Mouse (Mus musculus) midbrain, embryonic 13.5 days (tissue): Measurements from ENCODE around the gene Tjp2. TPM values are rescaled to one million over a fixed set of nuclear protein-coding genes. Genes with fewer than 3 reads are reported as not detected.

Experiments used
- ATAC-seq: fragments of 200-750 bp; cut with Nextera tagmentation; 2 replicates; pipeline ENCODE4 v1.8.0; 2017; ENCODE audit warnings: mild to moderate bottlenecking, moderate TSS enrichment, moderate library complexity
- H3K27ac ChIP-seq: fragments of 300-500 bp; sonication (generic); 2 replicates; pipeline ENCODE4 v1.5.1; 2015; ENCODE audit warnings: inconsistent platforms, mild to moderate bottlenecking, moderate library complexity
- H3K27me3 ChIP-seq: fragments of 300-500 bp; sonication (generic); 2 replicates; pipeline ENCODE4 v1.6.1; 2015; ENCODE audit warnings: mild to moderate bottlenecking, inconsistent platforms
- H3K36me3 ChIP-seq: fragments of 300-500 bp; sonication (generic); 2 replicates; pipeline ENCODE4 v1.6.1; 2015; ENCODE audit warnings: mild to moderate bottlenecking, inconsistent platforms
- H3K4me1 ChIP-seq: fragments of 300-500 bp; sonication (generic); replicated peaks from 2 replicates; pipeline ENCODE4 v1.6.1; 2015; ENCODE audit warnings: inconsistent platforms
- H3K4me2 ChIP-seq: fragments of 300-500 bp; sonication (generic); replicated peaks from 2 replicates; pipeline ENCODE4 v1.6.1; 2015; ENCODE audit warnings: moderate library complexity, mild to moderate bottlenecking, inconsistent platforms
- H3K4me3 ChIP-seq: fragments of 300-500 bp; sonication (generic); replicated peaks from 2 replicates; pipeline ENCODE4 v1.5.1; 2015; ENCODE audit warnings: mild to moderate bottlenecking, inconsistent platforms
- H3K9ac ChIP-seq: fragments of 300-500 bp; sonication (generic); replicated peaks from 2 replicates; pipeline ENCODE4 v1.6.1; 2015; ENCODE audit warnings: mild to moderate bottlenecking, inconsistent platforms
- H3K9me3 ChIP-seq: fragments of 300-500 bp; sonication (generic); 2 replicates; pipeline ENCODE4 v1.6.1; 2016; ENCODE audit warnings: mild to moderate bottlenecking, inconsistent platforms
- WGBS: fragments of 180-500 bp; shearing (Covaris S2); methylation state at CpG from one replicate; pipeline ENCODE4 v1.1.7; 2015; 5-methylcytosine and 5-hydroxymethylcytosine counted together
- polyA plus RNA-seq: library from polyadenylated mRNA; unstranded; fragments of >200 nt; fragmentation: Nextera tagmentation; extraction: Ambion mirVana; gene quantifications from 2 replicates; pipeline ENCODE4 v1.2.1, GENCODE M21; 2015

The Tjp2 gene
- polyA plus RNA-seq, 1 experiment from 2014 or later: 13.9 TPM

GRCm38 (mm10) chr19:24219011-24219410 lies 5.8 kb downstream of the Tjp2 start:
- no peak overlapping the region for H3K4me3 ChIP-seq
- H3K9me3 ChIP-seq: no peaks in the 10 kb centered on the region
- H3K36me3 ChIP-seq: no peaks in the 10 kb centered on the region
- H3K27ac ChIP-seq: no peak overlapping the region
- H3K27me3 ChIP-seq: peaks cover 18% of the 10 kb centered on the region
- no peaks in the 10 kb centered on the region for H3K4me1 ChIP-seq
- WGBS: 75% methylated on average over 9 of the region's 9 CpGs
- no peak for ATAC-seq
- no peak overlapping the region for H3K4me2 ChIP-seq
- H3K9ac ChIP-seq: no peak overlapping the region

- WGBS: 44% methylated on average over 2 of the region's 2 CpGs
- H3K9me3 ChIP-seq: no peaks in the 10 kb centered on the region
- ATAC-seq: no peak
These were observed 6.5 kb downstream of the Tjp2 start for GRCm38 (mm10) chr19:24218291-24218690.

GRCm38 (mm10) chr19:24217851-24218250 lies 7.0 kb downstream of the Tjp2 start:
- Histone ChIP-seq H3K9me3 (no peaks in the 10 kb centered on the region), H3K27ac (no peak overlapping the region)
- ATAC-seq: no peak

More at GRCm38 (mm10) chr19:24218291-24218690, 6.5 kb downstream of the Tjp2 start:
- no peak overlapping the region for H3K4me2 ChIP-seq
- no peak overlapping the region for H3K27ac ChIP-seq
- no peak overlapping the region for H3K4me3 ChIP-seq
- no peaks in the 10 kb centered on the region for H3K36me3 ChIP-seq
- peaks cover 11% of the 10 kb centered on the region for H3K27me3 ChIP-seq
- H3K9ac ChIP-seq: no peak overlapping the region
- no peaks in the 10 kb centered on the region for H3K4me1 ChIP-seq

GRCm38 (mm10) chr19:24216771-24217170 lies 8.1 kb downstream of the Tjp2 start:
- WGBS: 63% methylated on average over 9 of the region's 9 CpGs
- H3K9ac ChIP-seq: no peak overlapping the region
- no peak for ATAC-seq
- H3K4me3 ChIP-seq: no peak overlapping the region
- H3K4me1 ChIP-seq: no peaks in the 10 kb centered on the region
- H3K27ac ChIP-seq: no peak overlapping the region
- H3K4me2 ChIP-seq: no peak overlapping the region
- H3K36me3 ChIP-seq: no peaks in the 10 kb centered on the region
- no peaks in the 10 kb centered on the region for H3K9me3 ChIP-seq
- H3K27me3 ChIP-seq: no peaks in the 10 kb centered on the region

More at GRCm38 (mm10) chr19:24217851-24218250, 7.0 kb downstream of the Tjp2 start:
- Histone ChIP-seq H3K9ac (no peak overlapping the region), H3K27me3 (peaks cover 7% of the 10 kb centered on the region), H3K4me1 (no peaks in the 10 kb centered on the region), H3K4me2 (no peak overlapping the region), H3K36me3 (no peaks in the 10 kb centered on the region), H3K4me3 (no peak overlapping the region)

GRCm38 (mm10) chr19:24214939-24215338 lies 9.9 kb downstream of the Tjp2 start:
- no peaks in the 10 kb centered on the region for H3K27me3 ChIP-seq
- H3K36me3 ChIP-seq: no peaks in the 10 kb centered on the region
- no peak overlapping the region for H3K27ac ChIP-seq
- ATAC-seq: no peak
- no peaks in the 10 kb centered on the region for H3K4me1 ChIP-seq
- H3K9ac ChIP-seq: no peak overlapping the region
- WGBS: 94% methylated on average over 7 of the region's 7 CpGs
- no peak overlapping the region for H3K4me3 ChIP-seq
- H3K4me2 ChIP-seq: no peak overlapping the region
- H3K9me3 ChIP-seq: no peaks in the 10 kb centered on the region

DNA sequence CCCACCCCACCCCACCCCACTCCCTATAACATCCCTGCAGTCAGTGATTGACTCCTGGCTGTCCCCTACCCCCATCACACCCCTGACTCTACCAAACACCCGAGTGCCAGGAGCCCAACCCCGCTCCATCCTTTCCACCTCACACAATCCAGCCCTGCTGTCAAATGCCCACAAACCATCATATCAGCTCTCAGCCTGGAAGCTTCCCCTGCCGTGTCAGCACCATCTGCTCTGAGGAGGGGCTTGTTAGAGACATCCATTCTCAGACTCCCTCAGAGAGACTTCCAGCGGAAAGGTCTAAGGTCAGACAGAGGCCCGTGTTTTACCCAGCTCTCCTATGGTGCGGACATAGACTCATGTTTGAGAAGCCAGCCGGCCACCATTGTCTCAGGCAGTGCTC lies 11.5 kb downstream of the Tjp2 start:
- Histone ChIP-seq H3K36me3 (no peaks in the 10 kb centered on the region), H3K4me2 (no peak overlapping the region), H3K9me3 (no peaks in the 10 kb centered on the region), H3K9ac (no peak overlapping the region), H3K4me3 (no peak overlapping the region), H3K27me3 (no peaks in the 10 kb centered on the region), H3K27ac (no peak overlapping the region), H3K4me1 (no peaks in the 10 kb centered on the region)
- no peak for ATAC-seq
- 54% methylated on average over 7 of the region's 7 CpGs for WGBS

DNA sequence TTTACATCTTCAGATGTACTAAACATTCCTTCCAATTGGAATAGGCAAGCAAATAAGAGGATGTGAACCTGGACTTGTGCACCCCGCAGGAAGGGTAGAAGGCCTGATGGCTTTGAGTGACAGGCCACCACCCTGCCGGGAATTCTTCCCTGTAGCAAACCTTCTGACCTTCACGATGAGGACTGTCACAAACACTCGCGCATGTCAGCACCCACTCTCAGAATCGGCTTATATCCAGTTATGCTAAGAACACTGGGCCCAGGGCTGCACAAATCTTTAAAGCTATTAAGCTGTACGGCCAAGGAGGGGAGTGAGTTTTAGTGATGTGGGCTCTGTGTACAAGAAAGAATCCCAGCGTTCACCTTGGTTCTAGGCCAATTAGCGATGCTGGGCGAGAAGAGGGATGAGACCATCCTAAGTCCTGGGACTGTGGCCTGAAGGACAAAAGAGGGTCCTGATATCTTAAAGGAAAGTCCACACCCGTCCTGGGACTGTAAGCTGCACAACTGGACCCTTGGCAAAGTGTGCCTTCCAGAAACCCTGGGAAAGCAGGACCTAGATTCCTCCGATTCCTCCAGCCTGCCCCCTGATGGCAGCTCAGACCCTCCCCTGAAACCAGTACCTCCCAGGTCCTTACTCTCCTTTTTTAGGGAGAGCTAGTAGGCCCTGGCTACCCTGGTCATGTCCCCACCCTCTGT lies 12.1 kb downstream of the Tjp2 start:
- Histone ChIP-seq H3K27me3 (no peaks in the 10 kb centered on the region), H3K9me3 (no peaks in the 10 kb centered on the region), H3K4me3 (no peak overlapping the region), H3K4me1 (no peaks in the 10 kb centered on the region), H3K36me3 (no peaks in the 10 kb centered on the region), H3K9ac (no peak overlapping the region), H3K4me2 (no peak overlapping the region), H3K27ac (no peak overlapping the region)
- no peak for ATAC-seq
- 85% methylated on average over 12 of the region's 12 CpGs for WGBS

GRCm38 (mm10) chr19:24211168-24211567 lies 13.7 kb downstream of the Tjp2 start:
- no peak overlapping the region for H3K4me2 ChIP-seq
- H3K36me3 ChIP-seq: no peaks in the 10 kb centered on the region
- H3K27ac ChIP-seq: no peak overlapping the region
- no peak for ATAC-seq
- no peaks in the 10 kb centered on the region for H3K27me3 ChIP-seq
- no peaks in the 10 kb centered on the region for H3K4me1 ChIP-seq
- no peaks in the 10 kb centered on the region for H3K9me3 ChIP-seq
- no peak overlapping the region for H3K9ac ChIP-seq
- no peak overlapping the region for H3K4me3 ChIP-seq
- WGBS: 83% methylated on average over 10 of the region's 10 CpGs

- Histone ChIP-seq H3K9me3 (no peaks in the 10 kb centered on the region), H3K27ac (no peak overlapping the region), H3K9ac (no peak overlapping the region), H3K4me2 (no peak overlapping the region), H3K36me3 (no peaks in the 10 kb centered on the region), H3K27me3 (no peaks in the 10 kb centered on the region), H3K4me3 (no peak overlapping the region), H3K4me1 (no peaks in the 10 kb centered on the region)
- 95% methylated on average over 15 of the region's 15 CpGs for WGBS
- ATAC-seq: no peak
These were observed 15.3 kb downstream of the Tjp2 start for GRCm38 (mm10) chr19:24209516-24209915.

DNA sequence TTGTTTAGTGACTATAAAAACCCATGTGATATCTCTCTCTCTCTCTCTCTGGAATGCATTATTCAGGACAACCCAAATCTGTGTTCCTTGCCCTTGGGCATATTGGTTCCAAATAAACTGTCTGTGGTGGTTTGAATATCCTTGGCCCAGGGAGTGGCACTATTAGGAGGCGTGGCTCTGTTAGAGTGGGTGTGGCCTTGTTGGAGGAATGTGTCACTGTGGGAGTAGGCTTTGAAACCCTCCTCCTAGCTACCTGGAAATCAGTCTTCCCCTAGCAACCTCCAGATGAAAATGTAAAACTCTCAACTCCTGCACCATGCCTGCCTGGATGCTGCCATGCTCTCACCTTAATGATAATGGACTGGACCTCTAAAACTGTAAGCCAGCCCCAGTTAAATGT lies 16.9 kb downstream of the Tjp2 start:
- no peak for ATAC-seq
- no peak overlapping the region for H3K27ac ChIP-seq
- 88% methylated on average over 1 of the region's 1 CpGs for WGBS
- no peak overlapping the region for H3K9ac ChIP-seq
- no peaks in the 10 kb centered on the region for H3K36me3 ChIP-seq
- no peaks in the 10 kb centered on the region for H3K9me3 ChIP-seq
- H3K27me3 ChIP-seq: no peaks in the 10 kb centered on the region
- H3K4me2 ChIP-seq: no peak overlapping the region
- H3K4me3 ChIP-seq: no peak overlapping the region
- no peaks in the 10 kb centered on the region for H3K4me1 ChIP-seq

- Histone ChIP-seq H3K4me2 (no peak overlapping the region), H3K27ac (no peak overlapping the region), H3K36me3 (no peaks in the 10 kb centered on the region), H3K4me3 (no peak overlapping the region), H3K27me3 (no peaks in the 10 kb centered on the region), H3K4me1 (no peaks in the 10 kb centered on the region; the same call in 1 of the 2 replicates), H3K9me3 (no peaks in the 10 kb centered on the region), H3K9ac (no peak overlapping the region)
- 53% methylated on average over 1 of the region's 1 CpGs for WGBS
- no peak for ATAC-seq
These were observed 19.8 kb downstream of the Tjp2 start for GRCm38 (mm10) chr19:24205001-24205400.

- H3K4me2 ChIP-seq: no peak overlapping the region
- 87% methylated on average over 5 of the region's 5 CpGs for WGBS
- H3K4me1 ChIP-seq: no peaks in the 10 kb centered on the region; the same call in 1 of the 2 replicates
- no peaks in the 10 kb centered on the region for H3K9me3 ChIP-seq
- no peak overlapping the region for H3K9ac ChIP-seq
- H3K36me3 ChIP-seq: no peaks in the 10 kb centered on the region
- no peak for ATAC-seq
- H3K27ac ChIP-seq: no peak overlapping the region
- H3K27me3 ChIP-seq: no peaks in the 10 kb centered on the region
- no peak overlapping the region for H3K4me3 ChIP-seq
These were observed 23.0 kb downstream of the Tjp2 start for GRCm38 (mm10) chr19:24201848-24202247.

GRCm38 (mm10) chr19:24200566-24200965 lies 24.3 kb downstream of the Tjp2 start:
- no peaks in the 10 kb centered on the region for H3K9me3 ChIP-seq
- no peaks in the 10 kb centered on the region for H3K36me3 ChIP-seq
- H3K27me3 ChIP-seq: no peaks in the 10 kb centered on the region
- no peak for ATAC-seq
- 62% methylated on average over 12 of the region's 12 CpGs for WGBS
- no peak overlapping the region for H3K27ac ChIP-seq
- no peak overlapping the region for H3K4me2 ChIP-seq
- no peak overlapping the region for H3K9ac ChIP-seq
- H3K4me3 ChIP-seq: no peak overlapping the region
- H3K4me1 ChIP-seq: no peaks in the 10 kb centered on the region; the same call in 1 of the 2 replicates
